15 mouse cellular contexts compared by ENCODE assay signal in the genomic region with DNA sequence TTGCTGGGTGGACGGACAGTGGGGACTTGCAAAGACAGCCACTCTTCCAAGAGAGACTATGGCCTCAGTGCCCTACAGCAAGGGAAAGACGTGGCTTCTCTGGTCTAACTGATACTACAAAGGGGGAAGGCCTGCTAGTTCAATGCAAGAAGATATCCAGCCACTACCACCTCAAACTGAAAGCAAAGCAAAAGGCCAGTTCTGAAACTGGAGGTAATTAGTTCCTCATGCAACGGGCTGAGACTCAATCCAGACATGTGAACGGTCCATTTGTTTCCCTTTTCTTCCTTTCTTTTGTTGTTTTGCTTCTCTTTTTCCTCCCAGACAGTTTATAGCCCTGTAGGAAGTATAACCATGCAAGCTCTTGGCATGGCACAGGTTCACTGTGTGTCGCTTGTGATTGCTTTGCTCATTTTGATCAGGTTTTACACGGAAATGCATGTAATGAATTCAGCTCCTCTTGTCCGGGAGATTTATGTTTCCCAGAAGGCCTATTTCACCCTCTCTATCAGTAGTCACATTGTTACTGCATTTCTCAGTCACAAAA.
DNase-seq lines count a peak whose midpoint lies in the region; ATAC-seq lines count a peak whose summit lies in the region.
"Had no signal": no experiment of that assay in that cellular context is flagged by ENCODE, and none has a peak within 500 bp of the region (broad histone marks: within the 10 kb centered on the region; RNA-seq: fewer than 3 reads in every experiment).

No protein-coding gene starts in this region.

- H3K4me1 ChIP-seq in embryonic facial prominence, embryonic 12.5 days = peaks cover 6% of the 10 kb centered on the region; the same call in 1 of the 2 replicates
- H3K4me1 ChIP-seq: embryonic facial prominence, embryonic 15.5 days; liver, embryonic 13.5 days; stomach, embryonic 15.5 days had no signal

- H3K27me3 ChIP-seq in embryonic facial prominence, embryonic 12.5 days = no peaks in the 10 kb centered on the region
- H3K27me3 ChIP-seq: embryonic facial prominence, embryonic 15.5 days; liver, embryonic 13.5 days; stomach, embryonic 15.5 days had no signal

- WGBS in embryonic facial prominence, embryonic 12.5 days = 31% methylated on average over 7 of the region's 7 CpGs

- no peak overlapping the region for H3K4me2 ChIP-seq in embryonic facial prominence, embryonic 12.5 days (replicated peaks)
- H3K4me2 ChIP-seq: embryonic facial prominence, embryonic 15.5 days; liver, embryonic 13.5 days; stomach, embryonic 15.5 days had no signal

- peak; percentile 27 for DNase-seq in A20 (ENCODE audit: low read depth, low spot score)
- DNase-seq in NIH3T3 (ENCODE audit: low read depth) = peak; percentile 36
- no peak for DNase-seq in left cerebral cortex, adult 8-10 months (ENCODE audit: low spot score in 2 of 2)
- DNase-seq in cerebellum, postnatal 10 days = no peak
- DNase-seq in cerebellum, adult 8-10 months = no peak
- no peak for DNase-seq in cerebellum, adult 11 months
- DNase-seq: adrenal gland, postnatal 10 days; layer of hippocampus, postnatal 36 days; liver, embryonic 13.5 days had no signal

- H3K36me3 ChIP-seq in embryonic facial prominence, embryonic 12.5 days = no peaks in the 10 kb centered on the region
- H3K36me3 ChIP-seq: embryonic facial prominence, embryonic 15.5 days; liver, embryonic 13.5 days; stomach, embryonic 15.5 days had no signal

- H3K9me3 ChIP-seq in embryonic facial prominence, embryonic 12.5 days = no peaks in the 10 kb centered on the region
- H3K9me3 ChIP-seq: embryonic facial prominence, embryonic 15.5 days; liver, embryonic 13.5 days; stomach, embryonic 15.5 days had no signal

- no peak overlapping the region for H3K4me3 ChIP-seq in embryonic facial prominence, embryonic 12.5 days
- H3K4me3 ChIP-seq: embryonic facial prominence, embryonic 15.5 days; liver, embryonic 13.5 days; stomach, embryonic 15.5 days had no signal

- H3K9ac ChIP-seq in embryonic facial prominence, embryonic 12.5 days = no peak overlapping the region
- H3K9ac ChIP-seq: embryonic facial prominence, embryonic 15.5 days; liver, embryonic 13.5 days; stomach, embryonic 15.5 days had no signal

- 0 out of 2 replicates have a peak overlapping the region, but pooled peaks have one; percentile 60 for H3K27ac ChIP-seq in embryonic facial prominence, embryonic 12.5 days
- H3K27ac ChIP-seq: embryonic facial prominence, embryonic 15.5 days; kidney, postnatal 0 days; liver, embryonic 13.5 days; stomach, embryonic 15.5 days had no signal

- ATAC-seq in embryonic facial prominence, embryonic 12.5 days (ENCODE audit: insufficient number of reproducible peaks, insufficient read depth, low FRiP score, low TSS enrichment) = no peak
- ATAC-seq in megakaryocyte, adult 5-6 weeks (ENCODE audit: poor library complexity, severe bottlenecking) = peak; percentile 88
- ATAC-seq: forebrain, embryonic 16.5 days had no signal

Comparison
In these comparisons a context has a peak if more than half of its experiments do, and no peak if none do; other contexts are left out.
1. DNase-seq: peak in A20 (single experiment) and NIH3T3 (single experiment); none in left cerebral cortex, adult 8-10 months (0 of 2), cerebellum, postnatal 10 days (0 of 2), cerebellum, adult 8-10 months (single experiment) and cerebellum, adult 11 months (single experiment).